Mouse (Mus musculus) stomach, embryonic 15.5 days (tissue): ENCODE results near the gene Hoxa3. TPM values are rescaled to one million over a fixed set of nuclear protein-coding genes. Genes with fewer than 3 reads are reported as not detected.

Experiments used
- ATAC-seq: fragments of 200-750 bp; cut with Nextera tagmentation; 2 replicates; pipeline ENCODE4 v1.8.0; 2017; ENCODE audit warnings: low read depth, moderate number of reproducible peaks, moderate TSS enrichment; ENCODE audit not compliant: insufficient read depth, low FRiP score
- H3K27ac ChIP-seq: fragments of 300-500 bp; sonication (generic); 2 replicates; pipeline ENCODE4 v1.5.1; 2015; ENCODE audit warnings: mild to moderate bottlenecking, inconsistent platforms
- H3K27me3 ChIP-seq: fragments of 300-500 bp; sonication (generic); replicated peaks from 2 replicates; pipeline ENCODE4 v1.6.1; 2015; ENCODE audit warnings: inconsistent platforms
- H3K36me3 ChIP-seq: fragments of 300-500 bp; sonication (generic); 2 replicates; pipeline ENCODE4 v1.6.1; 2015; ENCODE audit warnings: inconsistent platforms
- H3K4me1 ChIP-seq: fragments of 300-500 bp; sonication (generic); 2 replicates; pipeline ENCODE4 v1.6.1; 2015; ENCODE audit warnings: inconsistent platforms
- H3K4me2 ChIP-seq: fragments of 300-500 bp; sonication (generic); 2 replicates; pipeline ENCODE4 v1.6.1; 2015; ENCODE audit warnings: mild to moderate bottlenecking, inconsistent platforms
- H3K4me3 ChIP-seq: fragments of 300-500 bp; sonication (generic); replicated peaks from 2 replicates; pipeline ENCODE4 v1.5.1; 2015; ENCODE audit warnings: inconsistent platforms
- H3K9ac ChIP-seq: fragments of 300-500 bp; sonication (generic); 2 replicates; pipeline ENCODE4 v1.6.1; 2015; ENCODE audit warnings: inconsistent platforms
- H3K9me3 ChIP-seq: fragments of 300-500 bp; sonication (generic); 2 replicates; pipeline ENCODE4 v1.6.1; 2016; ENCODE audit warnings: inconsistent platforms
- WGBS: fragments of 180-500 bp; shearing (Covaris S2); methylation state at CpG from one replicate; pipeline ENCODE4 v1.1.7; 2015; 5-methylcytosine and 5-hydroxymethylcytosine counted together
- polyA plus RNA-seq: library from polyadenylated mRNA; unstranded; fragments of >200 nt; fragmentation: Nextera tagmentation; extraction: Ambion mirVana; gene quantifications from 2 replicates; pipeline ENCODE4 v1.2.1, GENCODE M21; 2015

Hoxa3 gene
- polyA plus RNA-seq, 1 experiment from 2014 or later = 8.0 TPM

GRCm38 (mm10) chr6:52227470-52228222 is 14.5 kb upstream of the Hoxa3 start:
- Histone ChIP-seq H3K9ac (no peak overlapping the region), H3K9me3 (no peaks in the 10 kb centered on the region), H3K4me1 (peaks cover 15% of the 10 kb centered on the region; the same call in 1 of the 2 replicates), H3K27me3 (peaks cover 91% of the 10 kb centered on the region), H3K4me3 (no peak overlapping the region), H3K4me2 (no peak overlapping the region), H3K36me3 (no peaks in the 10 kb centered on the region), H3K27ac (no peak overlapping the region)
- WGBS = 9% methylated on average over 11 of the region's 11 CpGs
- no peak for ATAC-seq

- Histone ChIP-seq H3K27me3 (peaks cover 91% of the 10 kb centered on the region), H3K4me2 (no peak overlapping the region), H3K27ac (no peak overlapping the region), H3K9ac (no peak overlapping the region), H3K4me1 (peaks cover 17% of the 10 kb centered on the region; the same call in 1 of the 2 replicates), H3K36me3 (no peaks in the 10 kb centered on the region), H3K9me3 (no peaks in the 10 kb centered on the region), H3K4me3 (peak overlapping the region; percentile 5; the same call in 1 of the 2 replicates)
- no peak for ATAC-seq
- WGBS = 5% methylated on average over 26 of the region's 26 CpGs
Measured at GRCm38 (mm10) chr6:52226569-52227257, 13.6 kb upstream of the Hoxa3 start.

- Histone ChIP-seq H3K36me3 (no peaks in the 10 kb centered on the region), H3K4me1 (peaks cover 22% of the 10 kb centered on the region), H3K27me3 (peaks cover 93% of the 10 kb centered on the region), H3K4me3 (peak overlapping the region; percentile 5), H3K27ac (no peak overlapping the region), H3K4me2 (peak overlapping the region; percentile 37), H3K9ac (no peak overlapping the region), H3K9me3 (no peaks in the 10 kb centered on the region)
- ATAC-seq = no peak; the same call in 1 of the 2 replicates
- 2% methylated on average over 69 of the region's 69 CpGs for WGBS
Measured at GRCm38 (mm10) chr6:52225612-52226568, 12.8 kb upstream of the Hoxa3 start.

- Histone ChIP-seq H3K4me3 (peak overlapping the region; percentile 5), H3K27me3 (peaks cover 93% of the 10 kb centered on the region), H3K27ac (no peak overlapping the region), H3K4me2 (peak overlapping the region; percentile 37), H3K9me3 (no peaks in the 10 kb centered on the region), H3K36me3 (no peaks in the 10 kb centered on the region), H3K4me1 (peaks cover 22% of the 10 kb centered on the region), H3K9ac (no peak overlapping the region)
- no peak for ATAC-seq
- WGBS = 3% methylated on average over 36 of the region's 36 CpGs
Measured at GRCm38 (mm10) chr6:52224895-52225611, 11.9 kb upstream of the Hoxa3 start.

- no peak for ATAC-seq
- no peak overlapping the region for H3K9ac ChIP-seq
Measured at GRCm38 (mm10) chr6:52223939-52224760, 11.0 kb upstream of the Hoxa3 start.

GRCm38 (mm10) chr6:52222729-52223128 is 9.6 kb upstream of the Hoxa3 start:
- no peak overlapping the region for H3K27ac ChIP-seq
- H3K9me3 ChIP-seq = no peaks in the 10 kb centered on the region
- no peak overlapping the region for H3K4me2 ChIP-seq

More at GRCm38 (mm10) chr6:52223939-52224760, 11.0 kb upstream of the Hoxa3 start:
- Histone ChIP-seq H3K27me3 (peaks cover 93% of the 10 kb centered on the region), H3K27ac (no peak overlapping the region), H3K4me3 (peak overlapping the region; percentile 5; the same call in 1 of the 2 replicates), H3K4me2 (peak overlapping the region; percentile 10; the same call in 1 of the 2 replicates), H3K9me3 (no peaks in the 10 kb centered on the region), H3K4me1 (peaks cover 18% of the 10 kb centered on the region), H3K36me3 (no peaks in the 10 kb centered on the region)
- 15% methylated on average over 24 of the region's 24 CpGs for WGBS

GRCm38 (mm10) chr6:52221993-52222685 is 9.0 kb upstream of the Hoxa3 start:
- Histone ChIP-seq H3K27ac (0 out of 2 replicates have a peak overlapping the region, but pooled peaks have one; percentile 5), H3K4me2 (peak overlapping the region; percentile 97), H3K9me3 (no peaks in the 10 kb centered on the region), H3K4me1 (peaks cover 20% of the 10 kb centered on the region), H3K27me3 (peaks cover 94% of the 10 kb centered on the region), H3K36me3 (no peaks in the 10 kb centered on the region), H3K4me3 (peak overlapping the region; percentile 57), H3K9ac (no peak overlapping the region)
- WGBS = 17% methylated on average over 21 of the region's 21 CpGs
- ATAC-seq = no peak

More at GRCm38 (mm10) chr6:52222729-52223128, 9.6 kb upstream of the Hoxa3 start:
- H3K27me3 ChIP-seq = peaks cover 95% of the 10 kb centered on the region
- no peak for ATAC-seq
- WGBS = 35% methylated on average over 13 of the region's 13 CpGs
- H3K36me3 ChIP-seq = no peaks in the 10 kb centered on the region
- H3K4me1 ChIP-seq = peaks cover 16% of the 10 kb centered on the region
- no peak overlapping the region for H3K9ac ChIP-seq
- H3K4me3 ChIP-seq = no peak overlapping the region

GRCm38 (mm10) chr6:52221337-52221992 is 8.3 kb upstream of the Hoxa3 start, which contains the start of gene Hoxa7:
Hoxa7 (minus strand) TSS chr6:52221854.
- Histone ChIP-seq H3K36me3 (no peaks in the 10 kb centered on the region), H3K4me1 (peaks cover 24% of the 10 kb centered on the region), H3K9ac (peak within 1 kb of the TSS; percentile 19; the same call in 1 of the 2 replicates), H3K27me3 (peaks cover 93% of the 10 kb centered on the region), H3K9me3 (no peaks in the 10 kb centered on the region), H3K4me3 (peak within 1 kb of the TSS; percentile 57), H3K27ac (peak within 1 kb of the TSS; percentile 44; the same call in 1 of the 2 replicates), H3K4me2 (peak within 1 kb of the TSS; percentile 97)
- WGBS = under 1% methylated on average over 46 of the region's 46 CpGs
- ATAC-seq = peak; percentile 68; the same call in 1 of the 2 replicates

GRCm38 (mm10) chr6:52220865-52221310 is 7.8 kb upstream of the Hoxa3 start:
- Histone ChIP-seq H3K9ac (no peak overlapping the region), H3K4me3 (peak overlapping the region; percentile 57)
- ATAC-seq = no peak

More at GRCm38 (mm10) chr6:52220865-52221310, 7.8 kb upstream of the Hoxa3 start:
- Histone ChIP-seq H3K4me2 (peak overlapping the region; percentile 97), H3K27me3 (peaks cover 93% of the 10 kb centered on the region), H3K36me3 (no peaks in the 10 kb centered on the region), H3K27ac (0 out of 2 replicates have a peak overlapping the region, but pooled peaks have one; percentile 44), H3K4me1 (peaks cover 24% of the 10 kb centered on the region), H3K9me3 (no peaks in the 10 kb centered on the region)
- WGBS = 23% methylated on average over 12 of the region's 12 CpGs
